Mouse (Mus musculus) lung, adult 2 months (tissue): ENCODE measurements at regions not wholly inside any gene's neighbourhood (a gene's known extent, or its start where the extent isn't known, plus 50 kb on each side); places are given as distances from the start of the nearest gene placed in this dataset.

Experiments
- CTCF ChIP-seq: fragments of 200-500 bp; IDR thresholded peaks from 2 replicates; pipeline ENCODE4 v1.5.1; 2011; ENCODE audit warnings: mild to moderate bottlenecking, low read length, control low read depth; ENCODE audit not compliant: insufficient read depth
- POLR2A ChIP-seq: fragments of 200-500 bp; IDR thresholded peaks from 2 replicates; pipeline ENCODE4 v1.6.1; 2011; ENCODE audit warnings: low read depth, mild to moderate bottlenecking, control low read depth, low read length, borderline replicate concordance; ENCODE audit errors: extremely low read depth

- TF ChIP-seq POLR2A (no peak), CTCF (no peak)
Observed at GRCm38 (mm10) chr8:92482393-92482792, 125.0 kb downstream of the Irx5 start.
